Mouse (Mus musculus) stomach, embryonic 15.5 days (tissue): ENCODE measurements around the gene Chst2. TPM values are rescaled to one million over a fixed set of nuclear protein-coding genes. Genes with fewer than 3 reads are reported as not detected.

Experiments
- ATAC-seq: fragments of 200-750 bp; cut with Nextera tagmentation; 2 replicates; pipeline ENCODE4 v1.8.0; 2017; ENCODE audit warnings: low read depth, moderate number of reproducible peaks, moderate TSS enrichment; ENCODE audit not compliant: insufficient read depth, low FRiP score
- H3K27ac ChIP-seq: fragments of 300-500 bp; sonication (generic); 2 replicates; pipeline ENCODE4 v1.5.1; 2015; ENCODE audit warnings: mild to moderate bottlenecking, inconsistent platforms
- H3K27me3 ChIP-seq: fragments of 300-500 bp; sonication (generic); replicated peaks from 2 replicates; pipeline ENCODE4 v1.6.1; 2015; ENCODE audit warnings: inconsistent platforms
- H3K36me3 ChIP-seq: fragments of 300-500 bp; sonication (generic); 2 replicates; pipeline ENCODE4 v1.6.1; 2015; ENCODE audit warnings: inconsistent platforms
- H3K4me1 ChIP-seq: fragments of 300-500 bp; sonication (generic); 2 replicates; pipeline ENCODE4 v1.6.1; 2015; ENCODE audit warnings: inconsistent platforms
- H3K4me2 ChIP-seq: fragments of 300-500 bp; sonication (generic); 2 replicates; pipeline ENCODE4 v1.6.1; 2015; ENCODE audit warnings: mild to moderate bottlenecking, inconsistent platforms
- H3K4me3 ChIP-seq: fragments of 300-500 bp; sonication (generic); replicated peaks from 2 replicates; pipeline ENCODE4 v1.5.1; 2015; ENCODE audit warnings: inconsistent platforms
- H3K9ac ChIP-seq: fragments of 300-500 bp; sonication (generic); 2 replicates; pipeline ENCODE4 v1.6.1; 2015; ENCODE audit warnings: inconsistent platforms
- H3K9me3 ChIP-seq: fragments of 300-500 bp; sonication (generic); 2 replicates; pipeline ENCODE4 v1.6.1; 2016; ENCODE audit warnings: inconsistent platforms
- WGBS: fragments of 180-500 bp; shearing (Covaris S2); methylation state at CpG from one replicate; pipeline ENCODE4 v1.1.7; 2015; 5-methylcytosine and 5-hydroxymethylcytosine counted together
- polyA plus RNA-seq: library from polyadenylated mRNA; unstranded; fragments of >200 nt; fragmentation: Nextera tagmentation; extraction: Ambion mirVana; gene quantifications from 2 replicates; pipeline ENCODE4 v1.2.1, GENCODE M21; 2015

Gene Chst2
- polyA plus RNA-seq, 1 experiment from 2014 or later, result 8.4 TPM

DNA sequence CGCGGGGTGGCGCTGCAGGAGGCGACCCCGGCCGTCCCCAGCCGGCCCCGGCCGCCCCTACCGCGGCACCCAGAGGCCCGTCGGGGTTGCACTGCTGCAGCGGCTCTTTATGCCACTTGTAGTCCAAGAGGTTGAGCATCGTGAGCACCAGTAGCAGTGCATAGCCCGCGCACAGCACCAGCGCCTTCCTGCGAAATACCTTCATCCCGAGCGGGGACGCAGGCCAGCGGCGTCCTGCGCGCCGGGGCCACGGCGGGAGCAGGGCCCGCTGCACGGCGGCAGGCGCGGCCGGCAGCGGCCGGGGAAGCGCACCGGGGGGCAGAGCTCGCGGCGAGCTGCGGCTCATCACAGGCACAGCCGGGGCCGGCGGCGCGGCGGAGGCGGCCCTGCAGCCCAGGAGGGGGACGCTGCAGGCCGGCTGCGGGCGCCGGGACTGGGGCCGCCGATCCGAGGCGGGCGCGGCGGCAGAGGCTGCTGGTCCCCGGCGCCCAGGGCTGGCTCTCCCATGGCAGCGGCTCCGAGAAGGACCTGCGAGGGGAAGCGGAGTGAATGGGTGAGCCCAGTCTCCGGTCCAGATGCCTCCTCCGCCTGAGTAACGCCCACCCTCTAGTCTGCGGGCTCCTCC is 464 bp downstream of the Chst2 start:
- Histone ChIP-seq H3K9me3 (no peaks in the 10 kb centered on the region), H3K27me3 (peaks cover 19% of the 10 kb centered on the region; the same call in 1 of the 2 replicates), H3K4me1 (peaks cover 22% of the 10 kb centered on the region), H3K4me2 (peak overlapping the region; percentile 99), H3K4me3 (peak overlapping the region; percentile 59), H3K9ac (peak overlapping the region; percentile 59), H3K36me3 (no peaks in the 10 kb centered on the region), H3K27ac (peak overlapping the region; percentile 83; the same call in 1 of the 2 replicates)
- under 1% methylated on average over 70 of the region's 72 CpGs for WGBS
- peak; percentile 33 for ATAC-seq

DNA sequence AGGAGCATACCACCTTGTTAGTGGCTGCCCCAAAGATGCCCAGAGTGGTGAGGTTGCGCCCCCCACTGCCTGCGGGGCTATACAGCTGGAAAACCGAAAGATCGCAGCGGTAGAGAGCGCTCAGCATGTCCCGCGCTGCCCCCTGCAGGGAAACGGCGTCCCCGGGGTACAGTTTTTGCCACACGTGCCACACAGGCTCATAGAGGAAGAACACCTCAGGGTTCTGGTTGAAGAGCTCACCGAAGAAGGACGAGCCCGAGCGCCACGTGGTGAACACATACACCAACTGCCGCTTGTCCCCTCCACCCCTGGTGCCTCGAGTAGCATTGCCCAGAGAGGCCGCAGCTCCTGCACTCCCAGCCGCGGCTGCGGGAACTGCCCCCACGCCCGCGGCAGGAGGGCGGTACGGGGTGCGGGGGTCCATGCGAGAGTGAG is 994 bp downstream of the Chst2 start:
- ATAC-seq, result peak; percentile 17
- WGBS, result under 1% methylated on average over 30 of the region's 30 CpGs

DNA sequence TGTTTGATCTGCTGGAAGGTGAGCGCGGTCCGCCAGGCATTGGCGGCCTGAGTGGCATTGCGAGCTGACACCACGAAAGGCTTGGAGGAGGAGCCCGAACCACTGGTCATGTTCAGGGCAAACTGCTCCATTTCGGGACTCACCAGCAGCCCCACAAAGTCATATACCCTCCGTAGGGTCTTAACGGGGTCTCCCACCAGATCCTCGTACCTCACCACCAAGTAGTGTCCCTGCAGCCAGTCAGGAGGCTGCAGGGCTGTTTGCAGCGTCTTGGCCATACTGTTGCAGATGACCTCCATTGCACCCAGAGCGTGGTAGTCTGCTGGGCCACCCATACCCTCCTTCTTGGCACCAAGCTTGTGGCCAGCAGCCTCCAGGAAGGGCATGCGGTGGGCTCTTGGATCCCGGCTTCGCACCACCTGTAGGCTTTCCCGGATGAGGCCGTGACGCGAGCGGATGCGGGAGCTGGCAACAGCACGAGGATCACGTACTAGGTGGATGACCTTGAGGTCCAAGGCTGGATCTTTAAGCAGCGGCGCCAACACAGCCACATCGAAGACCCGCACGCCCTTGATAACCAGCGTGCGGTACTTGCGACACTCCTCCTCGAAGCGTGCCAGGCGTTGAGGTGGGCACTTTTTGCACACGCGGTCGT is 1.6 kb downstream of the Chst2 start:
- Histone ChIP-seq H3K4me2 (peak overlapping the region; percentile 99), H3K36me3 (no peaks in the 10 kb centered on the region), H3K4me1 (peaks cover 22% of the 10 kb centered on the region), H3K9ac (no peak overlapping the region), H3K4me3 (peak overlapping the region; percentile 59), H3K9me3 (no peaks in the 10 kb centered on the region), H3K27me3 (peaks cover 19% of the 10 kb centered on the region; the same call in 1 of the 2 replicates), H3K27ac (no peak overlapping the region)
- WGBS, result 71% methylated on average over 38 of the region's 38 CpGs
- 0 out of 2 replicates have a peak, but pooled peaks have one; percentile 1 for ATAC-seq

More for the DNA sequence above, 994 bp downstream of the Chst2 start:
- Histone ChIP-seq H3K4me1 (peaks cover 22% of the 10 kb centered on the region), H3K27ac (no peak overlapping the region; the same call in 1 of the 2 replicates), H3K9ac (peak overlapping the region; percentile 59), H3K36me3 (no peaks in the 10 kb centered on the region), H3K4me3 (peak overlapping the region; percentile 59), H3K4me2 (peak overlapping the region; percentile 99), H3K27me3 (peaks cover 19% of the 10 kb centered on the region; the same call in 1 of the 2 replicates), H3K9me3 (no peaks in the 10 kb centered on the region)

DNA sequence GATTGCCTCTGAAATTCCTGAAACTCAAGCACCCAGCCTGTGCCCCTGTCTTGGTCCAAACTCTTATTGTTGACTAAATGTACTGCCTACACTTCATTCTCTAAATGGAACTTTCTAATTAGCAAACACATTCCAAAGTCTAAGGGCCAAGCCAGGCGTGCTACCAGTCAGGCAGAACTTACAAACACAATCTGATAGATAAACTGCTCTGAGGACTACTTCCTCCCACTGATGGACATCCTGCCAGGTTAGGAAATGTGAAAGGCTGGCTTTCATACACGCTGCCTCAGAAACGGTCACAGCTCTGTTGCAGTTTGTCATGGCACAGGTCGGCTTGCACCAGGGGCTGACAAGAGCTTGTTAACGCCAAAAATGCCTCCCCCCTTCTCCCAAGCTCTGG is 4.8 kb downstream of the Chst2 start:
- peaks cover 14% of the 10 kb centered on the region for H3K4me1 ChIP-seq
- no peak overlapping the region for H3K9ac ChIP-seq
- H3K27ac ChIP-seq, result no peak overlapping the region
- H3K27me3 ChIP-seq, result peaks cover 12% of the 10 kb centered on the region; the same call in 1 of the 2 replicates
- no peak overlapping the region for H3K4me2 ChIP-seq
- no peaks in the 10 kb centered on the region for H3K36me3 ChIP-seq
- H3K4me3 ChIP-seq, result no peak overlapping the region
- WGBS, result 39% methylated on average over 5 of the region's 5 CpGs
- no peaks in the 10 kb centered on the region for H3K9me3 ChIP-seq
- ATAC-seq, result no peak

DNA sequence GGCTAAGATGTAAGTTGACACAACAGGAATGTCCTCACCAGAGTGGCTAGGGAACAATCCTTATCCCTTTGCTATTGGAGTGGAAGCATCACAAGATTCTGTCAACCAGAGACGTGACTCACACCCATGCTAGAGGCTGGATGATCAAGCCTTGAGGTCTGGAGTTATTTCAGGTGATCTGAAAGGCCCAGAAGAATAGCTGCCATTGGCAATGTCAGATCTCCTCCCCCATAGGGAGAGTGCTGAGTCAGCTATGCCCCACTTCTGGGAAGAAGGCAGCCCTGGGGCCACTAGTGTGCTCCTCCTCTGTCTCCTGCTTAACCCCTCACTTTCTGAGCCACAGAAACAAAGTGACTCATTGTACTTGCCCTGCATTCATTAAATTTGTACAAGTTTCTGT is 14.5 kb downstream of the Chst2 start:
- ATAC-seq, result no peak
- 44% methylated on average over 1 of the region's 1 CpGs for WGBS
- no peak overlapping the region for H3K27ac ChIP-seq

DNA sequence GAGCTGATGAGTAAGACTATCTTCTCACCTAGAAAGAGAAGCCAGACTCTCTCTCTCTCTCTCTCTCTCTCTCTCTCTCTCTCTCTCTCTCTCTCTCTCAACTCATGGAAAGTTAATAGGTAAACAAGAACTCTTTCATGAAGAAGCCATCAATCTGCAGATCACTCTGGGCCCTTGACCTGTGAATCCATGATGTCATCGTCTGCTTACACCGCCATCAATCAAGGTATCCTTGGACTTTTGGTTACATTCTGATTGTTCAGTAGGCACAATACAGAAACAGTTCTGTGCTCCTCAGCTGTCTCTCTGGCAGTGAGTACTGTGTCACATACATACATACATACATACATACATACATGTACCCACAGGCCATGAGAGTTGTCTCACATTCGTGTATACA is 16.6 kb downstream of the Chst2 start:
- Histone ChIP-seq H3K4me1 (no peaks in the 10 kb centered on the region), H3K27ac (no peak overlapping the region), H3K9ac (no peak overlapping the region), H3K4me2 (no peak overlapping the region), H3K27me3 (no peaks in the 10 kb centered on the region), H3K36me3 (no peaks in the 10 kb centered on the region), H3K9me3 (no peaks in the 10 kb centered on the region), H3K4me3 (no peak overlapping the region)
- WGBS, result 77% methylated on average over 3 of the region's 3 CpGs
- ATAC-seq, result no peak

More for the DNA sequence above, 14.5 kb downstream of the Chst2 start:
- no peaks in the 10 kb centered on the region for H3K4me1 ChIP-seq
- no peaks in the 10 kb centered on the region for H3K36me3 ChIP-seq
- no peaks in the 10 kb centered on the region for H3K27me3 ChIP-seq
- no peak overlapping the region for H3K4me3 ChIP-seq
- H3K9me3 ChIP-seq, result no peaks in the 10 kb centered on the region
- no peak overlapping the region for H3K9ac ChIP-seq
- H3K4me2 ChIP-seq, result no peak overlapping the region

DNA sequence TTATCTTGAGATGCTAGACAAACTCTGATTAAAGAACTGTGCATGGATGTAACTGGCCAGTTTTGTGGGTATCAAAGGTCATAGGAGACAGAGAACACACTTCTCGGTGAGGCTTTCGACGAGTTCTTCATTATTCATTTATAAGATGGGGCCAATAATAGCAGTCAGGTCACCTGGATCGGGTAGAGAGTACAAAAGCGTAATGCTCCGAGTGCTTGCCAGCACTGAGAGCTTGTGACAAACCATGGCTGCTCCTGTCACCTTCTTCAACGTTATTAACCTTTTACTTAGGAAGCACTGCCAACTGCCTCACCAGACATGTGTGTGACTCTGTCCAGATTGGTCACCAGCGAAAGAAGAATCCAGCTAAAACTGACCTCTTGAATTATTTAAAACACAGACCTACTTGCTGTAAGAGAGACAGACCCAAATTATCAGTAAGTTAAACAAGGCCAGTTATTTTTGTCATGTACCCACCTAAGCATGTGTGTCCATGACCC is 18.6 kb downstream of the Chst2 start:
- no peak overlapping the region for H3K4me2 ChIP-seq
- ATAC-seq, result no peak
- no peaks in the 10 kb centered on the region for H3K4me1 ChIP-seq
- no peak overlapping the region for H3K4me3 ChIP-seq
- H3K9ac ChIP-seq, result no peak overlapping the region
- H3K36me3 ChIP-seq, result no peaks in the 10 kb centered on the region
- H3K27me3 ChIP-seq, result no peaks in the 10 kb centered on the region
- no peaks in the 10 kb centered on the region for H3K9me3 ChIP-seq
- H3K27ac ChIP-seq, result no peak overlapping the region
- WGBS, result 74% methylated on average over 8 of the region's 8 CpGs

DNA sequence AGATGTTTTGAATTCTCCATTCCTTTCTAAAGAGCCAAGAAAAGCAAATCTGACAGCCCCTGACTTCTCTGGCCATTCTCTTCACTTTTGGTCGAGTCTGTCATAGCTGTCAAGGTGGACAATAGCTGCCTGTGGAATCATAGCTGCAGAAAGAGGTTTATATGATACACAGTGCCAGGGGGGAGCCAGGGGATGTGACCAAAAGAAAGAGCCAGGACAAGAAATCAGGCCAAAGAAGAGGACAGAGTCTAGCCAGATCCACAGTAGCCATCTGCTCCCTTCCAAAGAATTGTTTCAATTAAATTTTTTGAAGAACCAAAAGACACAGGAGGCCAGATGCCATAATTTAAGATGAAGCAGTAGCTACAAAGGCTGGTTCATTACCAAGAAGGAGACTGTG is 30.6 kb downstream of the Chst2 start:
- no peaks in the 10 kb centered on the region for H3K9me3 ChIP-seq
- no peak overlapping the region for H3K27ac ChIP-seq
- H3K9ac ChIP-seq, result no peak overlapping the region
- no peak overlapping the region for H3K4me3 ChIP-seq
- H3K36me3 ChIP-seq, result no peaks in the 10 kb centered on the region
- H3K4me1 ChIP-seq, result no peaks in the 10 kb centered on the region
- 46% methylated on average over 1 of the region's 1 CpGs for WGBS
- H3K27me3 ChIP-seq, result no peaks in the 10 kb centered on the region
- H3K4me2 ChIP-seq, result no peak overlapping the region
- ATAC-seq, result no peak

DNA sequence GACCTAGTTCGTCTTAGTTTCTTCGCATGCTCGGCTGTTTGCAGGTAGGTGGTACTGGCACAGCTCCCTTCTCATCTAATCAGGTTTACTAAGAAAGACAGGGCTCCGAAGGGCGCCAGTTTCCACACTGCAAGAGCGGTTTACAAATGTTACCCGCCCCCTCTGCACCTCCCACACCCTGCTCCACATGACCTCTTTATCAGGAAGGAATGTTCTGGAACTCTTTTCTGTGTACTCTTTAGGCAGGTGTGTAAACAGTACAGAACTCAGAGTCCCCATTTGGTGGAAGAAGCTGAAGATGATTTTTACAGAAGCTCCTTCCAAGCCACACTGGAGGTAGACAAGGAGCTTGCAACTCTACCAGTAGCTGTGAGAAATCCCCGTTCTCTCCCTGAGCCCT is 31.2 kb downstream of the Chst2 start:
- ATAC-seq, result peak; percentile 87
- Histone ChIP-seq H3K4me3 (no peak overlapping the region), H3K27me3 (no peaks in the 10 kb centered on the region), H3K9me3 (no peaks in the 10 kb centered on the region), H3K4me1 (no peaks in the 10 kb centered on the region), H3K4me2 (no peak overlapping the region), H3K27ac (no peak overlapping the region), H3K36me3 (no peaks in the 10 kb centered on the region), H3K9ac (no peak overlapping the region)
- 61% methylated on average over 8 of the region's 8 CpGs for WGBS

DNA sequence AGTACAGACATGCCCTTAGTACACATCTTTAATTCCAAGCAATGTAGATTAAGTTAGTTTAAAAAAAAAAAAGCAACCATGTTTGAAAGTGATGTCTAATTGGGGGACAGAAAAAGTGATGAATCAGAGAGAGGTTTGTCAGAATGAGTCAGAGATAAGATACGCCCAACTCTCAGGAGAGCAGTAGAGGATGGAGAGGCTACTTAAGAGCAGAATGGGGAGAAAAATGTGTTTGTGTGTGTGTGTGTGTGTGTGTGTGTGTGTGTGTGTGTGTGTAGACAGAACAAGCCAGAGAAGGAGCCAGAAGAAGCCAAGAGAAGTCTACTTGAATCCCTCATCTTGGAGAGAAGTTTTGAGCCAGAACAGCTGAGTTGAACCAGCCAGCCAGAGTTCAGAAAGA is 32.8 kb downstream of the Chst2 start:
- WGBS, result 86% methylated on average over 1 of the region's 1 CpGs
- H3K36me3 ChIP-seq, result no peaks in the 10 kb centered on the region
- no peaks in the 10 kb centered on the region for H3K9me3 ChIP-seq
- H3K4me2 ChIP-seq, result no peak overlapping the region
- no peak for ATAC-seq
- no peaks in the 10 kb centered on the region for H3K27me3 ChIP-seq
- no peak overlapping the region for H3K9ac ChIP-seq
- no peak overlapping the region for H3K27ac ChIP-seq
- no peaks in the 10 kb centered on the region for H3K4me1 ChIP-seq
- no peak overlapping the region for H3K4me3 ChIP-seq

DNA sequence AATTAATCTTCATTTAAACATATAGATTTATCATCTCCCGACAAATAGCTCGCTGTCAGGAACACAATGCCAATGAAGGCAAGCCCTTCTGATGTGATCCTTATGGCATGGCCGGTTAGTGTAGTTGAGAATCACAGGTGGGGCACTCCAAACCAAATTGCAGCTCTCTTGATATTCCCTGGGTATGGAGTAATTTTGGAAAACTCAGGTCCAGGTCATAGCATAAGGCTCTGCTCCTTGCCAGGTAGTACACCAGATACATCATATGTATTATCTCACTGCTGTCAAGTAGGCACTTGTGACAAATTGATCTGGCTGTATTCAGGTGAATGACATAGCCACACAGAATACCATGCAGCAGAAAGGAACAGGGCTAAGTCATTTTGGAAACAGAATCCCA is 40.6 kb downstream of the Chst2 start:
- no peaks in the 10 kb centered on the region for H3K27me3 ChIP-seq
- ATAC-seq, result no peak
- WGBS, result 75% methylated on average over 3 of the region's 3 CpGs

DNA sequence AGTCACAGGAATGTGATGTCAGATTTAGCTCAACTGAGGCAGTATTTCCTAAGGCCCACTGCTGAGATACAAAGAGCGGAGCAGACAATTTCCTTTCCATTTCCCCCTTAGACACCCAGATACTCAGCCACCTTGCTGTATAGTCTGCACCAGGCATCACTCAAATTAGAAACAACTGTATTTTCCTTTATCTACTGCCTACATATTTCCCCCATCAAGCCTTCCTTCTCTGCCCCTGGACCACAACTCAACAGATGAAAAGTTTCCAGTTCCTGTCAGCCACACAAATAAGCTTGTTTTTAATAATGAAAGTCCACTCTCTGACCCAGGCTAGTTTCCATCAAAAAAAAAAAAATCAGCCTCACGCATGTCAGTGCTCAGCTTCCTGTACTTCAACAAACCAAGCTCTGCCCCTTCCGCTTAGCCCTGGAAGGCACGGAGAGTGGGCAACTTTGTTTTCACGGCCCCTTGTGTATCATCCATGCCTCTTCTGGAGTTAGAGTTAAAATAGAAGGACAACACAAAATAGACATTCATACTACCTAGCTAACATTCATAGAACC is 52.6 kb downstream of the Chst2 start:
- Histone ChIP-seq H3K27me3 (no peaks in the 10 kb centered on the region), H3K4me2 (no peak overlapping the region), H3K4me3 (no peak overlapping the region), H3K9ac (no peak overlapping the region), H3K36me3 (no peaks in the 10 kb centered on the region), H3K9me3 (no peaks in the 10 kb centered on the region), H3K4me1 (no peaks in the 10 kb centered on the region), H3K27ac (no peak overlapping the region)
- no peak for ATAC-seq
- 72% methylated on average over 5 of the region's 5 CpGs for WGBS

More for the DNA sequence above, 40.6 kb downstream of the Chst2 start:
- H3K4me3 ChIP-seq, result no peak overlapping the region
- no peaks in the 10 kb centered on the region for H3K9me3 ChIP-seq
- no peak overlapping the region for H3K4me2 ChIP-seq
- H3K4me1 ChIP-seq, result no peaks in the 10 kb centered on the region
- H3K9ac ChIP-seq, result no peak overlapping the region
- no peak overlapping the region for H3K27ac ChIP-seq
- H3K36me3 ChIP-seq, result no peaks in the 10 kb centered on the region
